Mouse (Mus musculus) ES-E14 (cell line): ENCODE measurements at regions not wholly inside any gene's neighbourhood (a gene's known extent, or its start where the extent isn't known, plus 50 kb on each side); places are given as distances from the start of the nearest gene placed in this dataset.

Experiments
- DNase-seq: peaks from one replicate; pipeline ENCODE4 v3.0.0-alpha.2; 2013; ENCODE audit warnings: low read depth, low spot score
- H3K27ac ChIP-seq: 2 replicates; pipeline ENCODE4 v1.5.1; 2012; ENCODE audit warnings: low read depth, mild to moderate bottlenecking, low read length, moderate library complexity, mixed read lengths; ENCODE audit not compliant: poor library complexity, insufficient read depth, severe bottlenecking
- H3K36me3 ChIP-seq: 2 replicates; pipeline ENCODE4 v1.6.1; 2012; ENCODE audit warnings: mild to moderate bottlenecking, low read length, moderate library complexity, mixed read lengths; ENCODE audit not compliant: control insufficient read depth, poor library complexity, insufficient read depth, severe bottlenecking
- H3K4me1 ChIP-seq, 2 experiments: fragments of 150-350 bp in 1 of 2; sonication (generic) in 1 of 2; 2 replicates each; pipeline ENCODE4 v1.6.1; 2012; ENCODE audit warnings: low read length in 2 of 2, mild to moderate bottlenecking in 1 of 2, mixed read lengths in 1 of 2; ENCODE audit not compliant: control insufficient read depth in 2 of 2, insufficient read depth in 2 of 2, poor library complexity in 1 of 2
- H3K4me3 ChIP-seq, 2 experiments: fragments of 150-350 bp in 1 of 2; sonication (generic) in 1 of 2; 2 replicates each; pipeline ENCODE4 v1.5.1; 2012; ENCODE audit warnings: low read length in 2 of 2, low read depth in 1 of 2, mild to moderate bottlenecking in 1 of 2, mixed read lengths in 1 of 2; ENCODE audit not compliant: insufficient read depth in 1 of 2, poor library complexity in 1 of 2, severe bottlenecking in 1 of 2
- H3K9ac ChIP-seq: 2 replicates; pipeline ENCODE4 v1.6.1; 2012; ENCODE audit warnings: low read depth, mild to moderate bottlenecking, low read length, mixed read lengths; ENCODE audit not compliant: poor library complexity, insufficient read depth, severe bottlenecking
- H3K9me3 ChIP-seq: fragments of 150-350 bp; sonication (generic); 2 replicates; pipeline ENCODE4 v1.6.1; 2012; ENCODE audit warnings: low read depth, mild to moderate bottlenecking, low read length; ENCODE audit not compliant: control insufficient read depth, insufficient read depth
- CHD2 ChIP-seq: IDR thresholded peaks from 2 replicates; pipeline ENCODE4 v1.6.1; 2014; ENCODE audit warnings: mild to moderate bottlenecking, low read depth, low read length, inconsistent platforms
- HCFC1 ChIP-seq: IDR thresholded peaks from 2 replicates; pipeline ENCODE4 v1.6.1; 2012; ENCODE audit warnings: low read length, inconsistent platforms, borderline replicate concordance; ENCODE audit not compliant: insufficient read depth
- MAFK ChIP-seq: IDR thresholded peaks from 2 replicates; pipeline ENCODE4 v1.6.1; 2014; ENCODE audit warnings: mild to moderate bottlenecking, low read depth, low read length, inconsistent platforms; ENCODE audit not compliant: insufficient read depth
- ZC3H11A ChIP-seq: IDR thresholded peaks from 2 replicates; pipeline ENCODE4 v1.6.1; 2012; ENCODE audit warnings: low read depth, mild to moderate bottlenecking, inconsistent platforms, low read length, borderline replicate concordance
- ZNF384 ChIP-seq: IDR thresholded peaks from 2 replicates; pipeline ENCODE4 v1.6.1; 2012; ENCODE audit warnings: low read depth, low read length, inconsistent platforms
- in situ Hi-C, 2 experiments: fragments of 600-800 bp; cut with MboI; formaldehyde crosslinking; loops; one replicate each; pipeline ENCODE4 v1.15.1; 2025; ENCODE audit warnings: low sequenced_read_pairs in 2 of 2, inconsistent platforms in 1 of 2; ENCODE audit not compliant: unreplicated experiment in 2 of 2

GRCm38 (mm10) chr7:72513446-72513845 lies 207.0 kb upstream of the Mctp2 start:
- Histone ChIP-seq H3K27ac (no peak overlapping the region), H3K4me1 (no peaks in the 10 kb centered on the region), H3K36me3 (no peaks in the 10 kb centered on the region), H3K9ac (no peak overlapping the region), H3K9me3 (no peaks in the 10 kb centered on the region), H3K4me3 (no peak overlapping the region)
- TF ChIP-seq CHD2 (no peak), ZNF384 (no peak), ZC3H11A (no peak), MAFK (no peak), HCFC1 (no peak)
- in situ Hi-C loops = no loop called here
- no peak for DNase-seq

- in situ Hi-C loops = no loop called here
- Histone ChIP-seq H3K9ac (no peak overlapping the region), H3K4me1 (no peaks in the 10 kb centered on the region), H3K27ac (no peak overlapping the region), H3K36me3 (no peaks in the 10 kb centered on the region), H3K9me3 (no peaks in the 10 kb centered on the region), H3K4me3 (no peak overlapping the region)
- no peak for DNase-seq
- no peak for TF ChIP-seq ZNF384
- TF ChIP-seq MAFK = no peak
- no peak for TF ChIP-seq ZC3H11A
- no peak for TF ChIP-seq CHD2
- no peak for TF ChIP-seq HCFC1
These were observed 208.4 kb upstream of the Mctp2 start for GRCm38 (mm10) chr7:72514851-72515250.

- Histone ChIP-seq H3K9me3 (no peaks in the 10 kb centered on the region), H3K27ac (no peak overlapping the region), H3K36me3 (no peaks in the 10 kb centered on the region), H3K4me1 (no peaks in the 10 kb centered on the region), H3K9ac (no peak overlapping the region), H3K4me3 (no peak overlapping the region)
- DNase-seq = no peak
- TF ChIP-seq HCFC1 (no peak), MAFK (no peak), ZC3H11A (no peak), ZNF384 (no peak), CHD2 (no peak)
- in situ Hi-C loops = no loop called here
These were observed 212.1 kb upstream of the Mctp2 start for GRCm38 (mm10) chr7:72518421-72518972.

GRCm38 (mm10) chr7:72519359-72520115 lies 213.1 kb upstream of the Mctp2 start:
- no peaks in the 10 kb centered on the region for H3K4me1 ChIP-seq
- no peak overlapping the region for H3K9ac ChIP-seq
- H3K27ac ChIP-seq = no peak overlapping the region
- no peaks in the 10 kb centered on the region for H3K9me3 ChIP-seq
- in situ Hi-C loops = no loop called here
- H3K36me3 ChIP-seq = no peaks in the 10 kb centered on the region
- DNase-seq = no peak
- H3K4me3 ChIP-seq = no peak overlapping the region
- TF ChIP-seq CHD2 (no peak), HCFC1 (no peak), ZNF384 (no peak), MAFK (no peak)
